Mouse (Mus musculus) gastrocnemius, adult 8-10 months (tissue): ENCODE data around the gene Glb1l. TPM values are rescaled to one million over a fixed set of nuclear protein-coding genes. Genes with fewer than 3 reads are reported as not detected.

ENCODE experiments used
- DNase-seq, 2 experiments: peaks; one replicate each; pipeline ENCODE4 v3.0.0; 2022; ENCODE audit warnings: low spot score in 2 of 2
- microRNA-seq: library from miRNA; unstranded; fragments of <30 nt; microRNA quantifications from one replicate; pipeline ENCODE4 v1.2.0, GENCODE M21; 2022
- total RNA-seq, 4 experiments: library from RNA; stranded (reverse); gene quantifications; 2 replicates each; pipeline ENCODE4 v1.2.4; 2022

Gene Glb1l
- total RNA-seq, 4 experiments from 2014 or later, result 0.73 to 2.3 (median 1.3) TPM

DNA sequence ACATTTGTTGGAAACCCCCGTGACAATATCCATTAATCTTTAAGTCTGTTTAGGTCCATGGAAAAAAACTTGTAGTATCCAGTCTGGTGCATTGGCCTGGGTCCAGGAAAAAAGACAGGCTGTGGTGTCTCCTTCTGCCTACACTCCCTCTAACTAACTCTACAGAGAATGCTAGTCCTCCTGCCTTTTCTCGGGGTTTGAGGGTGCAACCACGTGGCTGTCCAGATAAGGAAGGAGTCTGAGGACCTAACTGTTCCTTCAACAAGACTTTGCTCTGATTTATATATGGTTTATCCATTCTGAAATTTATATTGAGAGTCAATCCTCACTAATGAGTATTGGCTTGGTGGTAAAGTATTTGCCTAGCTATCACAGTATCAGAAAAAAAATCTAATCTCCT lies 54.8 kb downstream of the Glb1l start:
- no peak for DNase-seq

DNA sequence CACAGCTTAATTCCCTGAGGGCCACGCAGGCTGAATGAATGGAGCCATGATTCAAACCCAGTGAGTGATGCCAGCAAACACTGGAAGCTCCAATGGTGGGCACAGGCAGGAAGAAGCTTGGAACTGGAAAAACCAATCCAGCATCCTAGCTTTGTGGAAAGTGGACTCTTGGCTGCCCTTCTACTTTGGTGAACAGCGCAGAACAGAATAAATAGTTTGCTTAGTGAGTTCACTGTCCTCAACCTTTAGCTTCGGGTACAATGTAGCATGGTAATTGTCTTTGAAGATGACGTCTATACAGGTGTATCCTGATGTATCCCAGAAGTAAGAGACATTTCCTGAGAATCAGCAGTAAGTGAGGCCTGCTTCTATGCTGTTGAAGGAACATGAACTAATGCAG lies 61.9 kb downstream of the Glb1l start:
- DNase-seq, result no peak

Small RNAs within 50 kb of the gene (microRNA-seq; reads per million reads assigned to microRNA genes)
- not detected for gene Gm27943

Other genes with a start within 250 kb of the Glb1l start
- gene Nhej1, start 85.6 kb downstream of the Glb1l start, total RNA-seq, result 1 to 10 TPM; 4.3 to 5.7 (median 4.7) TPM
- under 1 TPM in 2 of 4 experiments, not detected in 2; 0.22 to 0.27 TPM for gene Slc23a3, start 76.9 kb downstream of the Glb1l start, total RNA-seq
- 10 to 100 TPM; 15.6 to 18.5 (median 15.9) TPM for gene Cnppd1, start 68.1 kb downstream of the Glb1l start, total RNA-seq
- gene Retreg2, start 68.0 kb downstream of the Glb1l start, total RNA-seq, result 10 to 100 TPM in 1 of 4 experiments, 1 to 10 TPM in 3; 7.6 to 10.3 (median 9.2) TPM
- 10 to 100 TPM; 14.1 to 20.1 (median 15.3) TPM for gene Zfand2b, start 42.2 kb downstream of the Glb1l start, total RNA-seq
- gene Abcb6, start 30.4 kb downstream of the Glb1l start, total RNA-seq, result 10 to 100 TPM; 18.4 to 20.8 (median 19.1) TPM
- gene Ankzf1, start 18.7 kb downstream of the Glb1l start, total RNA-seq, result 1 to 10 TPM; 3.4 to 5.9 (median 4.2) TPM
- 100 to 1,000 TPM in 3 of 4 experiments, 10 to 100 TPM in 1; 98.1 to 122 (median 111) TPM for gene Atg9a, start 18.6 kb downstream of the Glb1l start, total RNA-seq
- 10 to 100 TPM; 15.2 to 20.5 (median 19.6) TPM for gene Stk16, start within 50 bp of the Glb1l start, total RNA-seq
- 1,000 to 10,000 TPM; 1,243 to 1,380 (median 1,348) TPM for gene Tuba4a, start 9.1 kb upstream of the Glb1l start, total RNA-seq
- gene A630095N17Rik, start 21.3 kb upstream of the Glb1l start, total RNA-seq, result not detected
- gene Dnajb2, start 25.6 kb upstream of the Glb1l start, total RNA-seq, result 10 to 100 TPM; 84.3 to 97.1 (median 85.1) TPM
- gene Ptprn, start 53.7 kb upstream of the Glb1l start, total RNA-seq, result under 1 TPM in 3 of 4 experiments, not detected in 1; 0.07 to 0.31 (median 0.08) TPM
- gene Resp18, start 67.6 kb upstream of the Glb1l start, total RNA-seq, result not detected
- gene Dnpep, start 107.2 kb upstream of the Glb1l start, total RNA-seq, result 10 to 100 TPM; 38.7 to 46.5 (median 44.1) TPM
- gene Des, start 149.5 kb upstream of the Glb1l start, total RNA-seq, result 1,000 to 10,000 TPM; 2,187 to 2,605 (median 2,481) TPM
- gene Speg, start 164.5 kb upstream of the Glb1l start, total RNA-seq, result 100 to 1,000 TPM; 283 to 320 (median 317) TPM
- gene Gmppa, start 225.1 kb upstream of the Glb1l start, total RNA-seq, result 10 to 100 TPM; 41.1 to 50.3 (median 42.8) TPM
- not detected for gene Asic4, start 239.6 kb upstream of the Glb1l start, total RNA-seq